Mouse (Mus musculus) lung, adult 2 months (tissue): ENCODE results near the gene Spata20.

Experiments used
- CTCF ChIP-seq: fragments of 200-500 bp; IDR thresholded peaks from 2 replicates; pipeline ENCODE4 v1.5.1; 2011; ENCODE audit warnings: mild to moderate bottlenecking, low read length, control low read depth; ENCODE audit not compliant: insufficient read depth
- POLR2A ChIP-seq: fragments of 200-500 bp; IDR thresholded peaks from 2 replicates; pipeline ENCODE4 v1.6.1; 2011; ENCODE audit warnings: low read depth, mild to moderate bottlenecking, control low read depth, low read length, borderline replicate concordance; ENCODE audit errors: extremely low read depth

DNA sequence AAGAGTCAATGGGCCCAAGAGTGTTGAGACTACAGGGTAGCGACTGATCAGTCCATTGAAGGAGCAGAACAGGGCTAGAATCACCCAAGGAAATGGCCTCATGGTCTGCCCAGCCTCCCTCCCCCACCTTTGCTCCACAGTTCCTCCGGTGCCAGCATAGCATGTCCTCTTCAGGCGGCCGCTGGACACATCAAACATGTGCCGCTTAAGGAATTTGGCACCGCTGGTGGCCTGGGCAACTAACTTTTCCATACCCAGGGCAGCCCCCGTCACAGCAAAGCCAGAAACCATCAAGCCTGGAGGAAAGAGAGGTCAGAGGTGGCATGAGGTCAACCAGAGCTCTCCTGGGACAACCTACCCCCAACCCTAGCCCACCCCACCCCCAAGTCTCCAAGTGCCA is 4.0 kb downstream of the Spata20 start:
- TF ChIP-seq POLR2A (no peak), CTCF (no peak)
